11 mouse cellular contexts compared by ENCODE assay signal in genomic region chr16:18031752-18032151, GRCm38 (mm10). TPM values are rescaled to one million over a fixed set of nuclear protein-coding genes. Genes with fewer than 3 reads are reported as not detected.
A peak's percentile ranks its signal among the peaks of the same experiment; 100 is the strongest.
DNase-seq lines count a peak whose midpoint lies in the region.
"Had no signal": no experiment of that assay in that cellular context is flagged by ENCODE, and none has a peak within 500 bp of the region (broad histone marks: within the 10 kb centered on the region; RNA-seq: fewer than 3 reads in every experiment).

No protein-coding gene starts in this region.

- peak; percentile 25 for DNase-seq in adrenal gland, adult 2 months
- no peak for DNase-seq in adrenal gland, adult 8-10 months
- peak; percentile 50 for DNase-seq in layer of hippocampus, adult 11-12 months (ENCODE audit: low spot score)
- no peak for DNase-seq in layer of hippocampus, adult 8-10 months (ENCODE audit: low spot score in 2 of 2)
- peak; percentile 19 for DNase-seq in MEL-GATA-1-ER (ENCODE audit: extremely low read depth, low read depth)
- DNase-seq in kidney, postnatal 36 days: peak; percentile 63 to 73
- DNase-seq in urinary bladder, adult 18-20 months (ENCODE audit: low spot score in 2 of 2): no peak
- DNase-seq in urinary bladder, postnatal 25 days (ENCODE audit: low spot score): no peak

RNA-seq across cellular contexts. Expression of gene Dgcr6, which starts 20.9 kb away (rescaled TPM):
- total RNA-seq in adrenal gland, adult 2 months (2021): 10 to 100 TPM; 71.3 to 75.7 TPM
- polyA plus RNA-seq in adrenal gland, adult 2 months (2012; rRNA removed): 127 and 132 TPM in 2 replicates
- total RNA-seq in adrenal gland, adult 8-10 months (2022): 10 to 100 TPM; 63.2 to 80.9 (median 74.1) TPM
- 10 to 100 TPM; 72.9 to 89.1 (median 76.9) TPM for total RNA-seq in layer of hippocampus, adult 8-10 months (2022)

RNA-seq across cellular contexts. Expression of gene Vpreb2, which starts 51.5 kb away (rescaled TPM):
- total RNA-seq in adrenal gland, adult 2 months (2021): not detected
- not detected in 2 replicates for polyA plus RNA-seq in adrenal gland, adult 2 months (2012; rRNA removed)
- total RNA-seq in adrenal gland, adult 8-10 months (2022): under 1 TPM in 2 of 4 experiments, not detected in 2; 0.35 to 0.81 TPM
- total RNA-seq in layer of hippocampus, adult 8-10 months (2022): not detected
- total RNA-seq: left cerebral cortex, postnatal 14 days had no signal
- polyA plus RNA-seq: embryonic facial prominence, embryonic 15.5 days; neural tube, embryonic 11.5 days had no signal

RNA-seq across cellular contexts. Expression of gene Prodh, which starts 58.3 kb away (rescaled TPM):
- 10 to 100 TPM; 30.2 to 46.7 TPM for total RNA-seq in adrenal gland, adult 2 months (2021)
- polyA plus RNA-seq in adrenal gland, adult 2 months (2012; rRNA removed): 68.7 and 99.1 TPM in 2 replicates
- total RNA-seq in adrenal gland, adult 8-10 months (2022): 10 to 100 TPM; 24.3 to 64.6 (median 44.3) TPM
- 10 to 100 TPM; 39.8 to 45.6 (median 40.5) TPM for total RNA-seq in layer of hippocampus, adult 8-10 months (2022)

Comparison
In these comparisons a context has a peak if more than half of its experiments do, and no peak if none do; other contexts are left out.
1. DNase-seq: peak in adrenal gland, adult 2 months (single experiment), layer of hippocampus, adult 11-12 months (single experiment), MEL-GATA-1-ER (single experiment) and kidney, postnatal 36 days (2 of 2); none in adrenal gland, adult 8-10 months (single experiment), layer of hippocampus, adult 8-10 months (0 of 2), urinary bladder, adult 18-20 months (0 of 2) and urinary bladder, postnatal 25 days (single experiment).